Mouse (Mus musculus) urinary bladder, postnatal 4 days (tissue): ENCODE results near the gene Ccdc30.
A peak's percentile ranks its signal among the peaks of the same experiment; 100 is the strongest.

ENCODE experiments used
- DNase-seq, 2 experiments: peaks; one replicate each; pipeline ENCODE4 v3.0.0; 2021 to 2022; ENCODE audit warnings: low spot score in 2 of 2

Gene Ccdc30

DNA sequence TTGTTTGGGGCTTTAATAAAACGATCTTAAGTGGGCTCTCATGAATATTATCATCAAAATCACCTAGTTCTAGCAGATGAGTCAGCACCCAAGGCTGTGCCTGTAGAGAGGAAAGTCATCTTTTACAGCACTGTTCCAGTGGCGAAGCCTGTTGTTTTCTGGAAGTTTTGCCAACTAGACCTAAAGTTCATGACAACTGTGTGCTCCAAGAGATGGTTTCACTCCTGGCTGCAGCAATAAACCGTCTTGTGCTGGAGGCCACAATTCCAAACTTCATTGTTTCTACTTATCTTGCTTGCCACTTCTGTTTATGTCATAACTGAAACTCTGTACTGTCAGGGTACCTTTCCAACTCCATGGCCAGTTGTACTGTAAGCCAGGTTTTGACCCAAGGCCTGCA is 1.9 kb upstream of the Ccdc30 start:
- DNase-seq, result no peak

DNA sequence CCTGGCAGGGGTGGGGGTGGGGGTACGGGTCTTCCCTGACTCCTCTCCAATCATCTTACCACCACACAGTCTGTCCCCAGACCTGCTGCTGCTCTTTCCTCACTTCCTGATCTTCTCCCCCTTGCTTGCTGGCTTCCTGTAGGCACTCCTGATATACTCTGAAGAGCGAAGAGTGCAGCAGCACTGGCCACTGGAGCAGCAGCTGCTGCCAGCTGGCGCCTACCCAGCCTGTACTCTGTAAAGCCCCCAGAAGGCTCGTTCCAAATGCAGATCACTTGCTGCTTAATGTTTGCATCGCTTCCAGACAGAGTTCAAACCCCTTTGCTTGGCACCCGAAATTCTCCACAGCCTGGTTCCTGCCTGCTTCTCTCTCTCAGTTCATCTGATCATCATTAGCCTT is 2.5 kb downstream of the Ccdc30 start:
- no peak for DNase-seq

DNA sequence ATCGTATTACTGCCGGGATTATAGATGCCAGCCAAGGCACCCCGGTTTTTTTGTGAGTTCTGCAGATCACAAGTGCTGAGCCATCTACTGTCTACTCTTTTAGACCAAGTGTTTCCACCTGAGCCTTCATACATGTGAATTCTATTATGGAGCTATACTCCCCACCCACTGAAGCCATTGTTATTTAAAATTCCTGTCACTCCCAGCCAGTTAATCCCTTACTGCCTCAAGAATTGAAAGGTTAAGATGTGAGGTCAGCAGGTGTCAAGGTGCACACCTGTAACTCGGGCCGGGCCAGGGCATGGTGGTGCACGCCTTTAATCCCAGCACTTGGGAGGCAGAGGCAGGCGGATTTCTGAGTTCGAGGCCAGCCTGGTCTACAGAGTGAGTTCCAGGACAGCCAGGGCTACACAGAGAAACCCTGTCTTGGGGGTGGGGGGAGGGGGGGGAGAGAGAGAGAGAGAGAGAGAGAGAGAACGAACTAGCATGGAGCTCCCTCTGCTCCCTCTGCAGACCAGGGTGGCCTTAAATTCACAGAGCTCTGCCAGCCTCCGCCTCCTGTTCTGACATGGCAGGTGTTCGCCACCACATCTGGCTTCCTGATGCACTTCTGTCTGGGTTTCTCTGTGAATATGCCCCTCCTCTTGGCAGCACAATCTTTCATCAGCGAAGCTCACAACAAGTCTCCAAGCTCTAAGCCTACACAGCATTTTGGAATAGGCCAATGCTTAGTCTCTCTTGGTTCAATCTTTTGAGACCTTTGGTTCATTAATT is 3.3 kb downstream of the Ccdc30 start:
- no peak for DNase-seq

DNA sequence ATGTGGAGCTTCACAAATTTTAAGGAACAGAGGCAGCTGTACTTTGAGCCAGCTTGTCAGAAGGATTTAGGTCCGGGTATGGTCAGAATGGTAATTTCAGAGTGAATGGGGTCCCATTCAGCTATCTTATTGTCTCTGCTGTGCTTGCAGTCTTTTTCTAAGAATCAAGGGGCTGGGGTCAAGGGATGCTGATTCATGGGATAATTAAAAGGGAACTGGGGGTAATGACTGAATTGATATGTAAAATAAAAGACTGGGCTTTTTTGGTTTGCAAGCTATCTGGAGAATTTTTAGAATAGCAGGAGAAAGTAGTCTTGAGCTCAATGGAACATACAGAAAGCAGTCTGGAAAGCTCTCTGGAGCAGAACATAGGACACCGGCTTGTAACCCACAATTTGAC is 11.9 kb downstream of the Ccdc30 start:
- no peak for DNase-seq

DNA sequence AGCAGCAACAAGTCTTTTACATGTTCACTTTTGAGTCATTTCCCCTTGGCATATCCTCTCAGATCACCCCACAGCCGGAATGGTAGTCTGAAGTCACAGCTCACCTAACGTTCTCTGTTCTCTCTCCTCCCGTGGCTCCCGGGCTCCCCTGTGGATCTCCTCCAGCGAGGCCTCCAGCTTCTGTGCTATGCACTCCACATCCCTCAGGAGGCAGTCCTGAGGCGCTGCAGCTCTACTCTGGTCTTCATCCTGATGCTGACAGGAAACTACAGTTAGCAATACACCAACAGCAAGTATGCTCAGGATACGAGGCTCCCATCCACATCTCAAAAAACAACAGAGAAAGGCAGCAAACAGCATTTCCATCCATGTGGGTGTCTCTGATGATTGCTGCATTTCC is 14.4 kb downstream of the Ccdc30 start:
- no peak for DNase-seq

DNA sequence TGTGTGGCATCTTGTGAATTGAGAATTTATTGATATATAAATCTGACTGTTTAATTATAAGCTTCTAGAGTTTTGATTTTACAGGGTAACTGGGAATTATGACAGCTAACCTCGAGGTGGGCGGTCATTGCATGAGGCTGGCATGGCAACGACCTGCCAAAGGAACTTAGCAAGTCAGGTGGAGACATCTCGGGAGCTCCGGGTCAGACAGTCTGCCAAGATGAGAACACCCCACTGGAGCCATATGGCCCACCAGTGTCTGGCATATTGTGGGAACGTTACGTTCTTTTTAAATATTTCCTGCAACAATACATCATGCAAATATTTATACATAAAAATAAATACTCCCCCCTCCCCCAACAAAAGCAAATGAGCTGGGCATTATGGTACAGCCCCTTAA is 16.6 kb downstream of the Ccdc30 start:
- no peak for DNase-seq

DNA sequence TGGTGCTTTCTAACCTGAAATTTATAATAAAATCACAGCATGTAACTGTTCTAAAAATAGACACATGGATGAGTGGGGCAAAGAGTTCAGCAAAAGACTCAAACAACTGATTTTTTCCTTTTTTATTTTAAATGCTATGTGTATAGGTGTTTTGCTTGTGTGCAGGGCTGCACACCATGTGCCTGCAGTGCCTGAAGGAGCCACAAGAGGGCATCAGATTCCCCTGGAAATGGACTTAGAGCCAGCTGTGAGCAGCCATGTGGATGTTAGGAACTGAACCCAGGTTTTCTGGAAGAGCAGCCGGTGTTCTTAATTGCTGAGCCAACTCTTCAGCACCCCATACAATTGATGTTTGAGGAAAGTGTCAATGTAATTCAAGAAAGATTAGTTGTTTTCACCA is 25.0 kb downstream of the Ccdc30 start:
- DNase-seq, result no peak

DNA sequence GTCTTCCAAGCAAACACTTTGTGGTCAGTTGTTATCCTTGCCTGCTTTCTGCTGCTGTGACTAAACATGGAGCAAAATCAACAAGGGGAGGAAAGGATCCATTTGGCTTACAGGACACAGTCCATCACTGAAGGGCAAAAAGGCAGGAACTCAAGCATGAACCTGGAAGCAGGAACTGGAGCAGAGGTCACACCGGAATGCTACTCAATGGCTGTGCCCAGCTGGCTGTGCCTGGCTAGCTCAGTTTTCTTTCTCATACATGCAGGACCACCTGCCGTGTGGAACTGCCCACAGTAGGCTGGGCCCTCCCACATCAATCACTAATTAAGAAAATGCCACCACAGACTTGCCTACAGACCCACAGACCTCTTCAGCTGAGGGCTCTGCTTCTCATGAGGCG is 26.1 kb downstream of the Ccdc30 start:
- no peak for DNase-seq

DNA sequence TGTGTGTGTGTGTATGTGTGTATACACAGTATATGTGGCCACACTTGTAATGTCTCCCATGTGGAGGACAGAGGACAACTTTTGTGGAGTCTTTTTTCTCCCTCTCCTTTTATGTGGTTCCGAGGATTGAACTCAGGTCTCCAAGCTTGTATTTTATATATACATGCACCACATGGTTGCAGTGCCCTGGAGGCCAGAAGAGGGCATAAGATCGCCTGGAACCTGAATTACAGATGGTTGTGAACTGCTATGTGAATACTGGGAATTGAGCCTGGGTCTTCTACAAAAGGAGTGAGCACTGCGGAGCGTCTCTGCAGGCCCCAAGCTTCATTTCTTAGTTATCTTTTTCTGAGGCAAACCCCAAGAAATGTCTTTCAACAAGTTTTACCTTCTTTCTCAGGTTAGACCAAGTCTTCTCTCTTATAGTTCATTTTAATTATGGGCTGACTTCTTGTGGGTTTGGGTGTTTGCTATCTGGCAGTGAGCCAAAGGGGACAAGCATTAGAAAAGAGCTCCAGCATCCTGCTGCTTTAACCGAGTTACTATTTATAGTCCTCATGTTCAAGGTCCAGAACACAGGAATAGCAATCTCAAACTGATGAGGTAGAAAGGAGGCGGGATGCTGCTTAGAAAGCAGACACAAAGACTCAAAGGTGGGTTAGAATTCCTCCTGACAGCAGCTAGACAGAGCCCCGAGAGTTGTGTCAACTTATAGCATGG is 33.7 kb downstream of the Ccdc30 start:
- DNase-seq, result no peak

DNA sequence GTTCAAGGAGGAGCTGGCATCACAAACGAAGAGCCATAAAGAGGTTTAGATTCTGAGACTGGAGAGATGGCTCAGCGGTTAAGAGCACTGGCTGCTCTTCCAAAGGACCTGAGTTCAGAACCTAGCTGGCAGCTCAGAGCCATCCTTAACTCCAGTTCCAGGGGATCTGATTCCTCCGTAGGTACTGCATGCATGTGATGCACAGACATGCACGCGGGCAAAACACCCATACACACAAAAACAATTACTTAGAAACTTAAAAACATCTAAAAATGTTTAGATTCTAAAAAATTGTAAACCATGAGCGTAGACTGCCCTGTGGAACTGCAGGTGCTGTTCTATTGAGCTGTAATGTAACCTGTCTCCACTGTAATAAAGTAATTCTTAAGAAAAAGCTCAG is 45.9 kb downstream of the Ccdc30 start:
- DNase-seq, result no peak

DNA sequence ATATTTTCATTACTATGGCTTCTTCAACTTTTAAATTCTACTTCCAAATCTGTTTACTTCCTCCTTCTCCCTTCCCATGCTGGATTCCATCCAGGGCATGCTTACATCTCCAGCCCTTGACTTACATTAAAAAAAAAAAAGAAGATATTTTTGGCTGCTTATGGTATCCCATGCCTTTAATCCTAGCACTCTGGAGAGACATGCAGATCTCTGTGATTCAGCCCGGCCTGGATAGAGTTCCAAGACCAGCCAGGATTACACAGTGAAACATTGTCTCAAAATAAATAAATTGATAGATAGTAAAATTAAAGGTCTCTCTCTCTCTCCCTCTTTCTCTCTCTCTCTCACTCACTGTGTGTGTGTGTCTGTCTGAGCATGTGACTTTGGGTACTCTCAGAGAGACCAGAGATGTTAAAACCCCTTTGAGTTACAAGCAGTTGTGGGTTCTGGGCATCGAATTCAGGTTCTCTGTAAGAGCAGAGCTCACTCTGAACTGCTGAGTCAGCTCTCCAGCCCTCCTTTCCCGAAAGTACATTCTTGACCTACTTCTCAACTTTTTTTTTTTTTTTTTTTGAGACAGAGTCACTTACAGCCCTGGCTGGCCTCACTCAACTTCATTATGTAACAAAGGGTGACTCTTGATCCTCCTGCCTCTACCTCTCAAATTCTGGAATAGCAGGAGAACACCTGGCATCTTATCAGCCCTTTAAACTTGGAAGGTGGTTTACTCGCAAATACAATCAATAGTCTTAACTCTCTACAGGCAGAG is 48.4 kb downstream of the Ccdc30 start:
- no peak for DNase-seq

DNA sequence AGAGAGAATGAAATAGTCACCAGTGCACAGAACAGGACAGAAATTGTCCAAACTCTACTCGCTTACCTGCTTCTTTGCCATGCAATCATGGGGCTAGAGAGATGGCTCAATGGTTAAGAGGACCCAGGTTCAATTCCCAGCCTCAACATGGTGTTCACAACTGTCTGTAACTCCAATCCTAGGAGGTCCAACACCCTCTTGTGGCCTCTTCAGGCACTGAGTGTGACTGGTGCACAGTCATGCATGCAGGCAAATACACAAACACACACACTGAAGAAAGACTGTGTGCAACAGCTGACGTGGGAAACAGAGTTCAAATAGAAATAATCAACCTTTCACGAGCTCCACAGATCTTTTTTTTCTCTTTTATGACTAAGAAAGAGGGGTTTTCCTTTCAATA is 53.1 kb downstream of the Ccdc30 start:
- no peak for DNase-seq

DNA sequence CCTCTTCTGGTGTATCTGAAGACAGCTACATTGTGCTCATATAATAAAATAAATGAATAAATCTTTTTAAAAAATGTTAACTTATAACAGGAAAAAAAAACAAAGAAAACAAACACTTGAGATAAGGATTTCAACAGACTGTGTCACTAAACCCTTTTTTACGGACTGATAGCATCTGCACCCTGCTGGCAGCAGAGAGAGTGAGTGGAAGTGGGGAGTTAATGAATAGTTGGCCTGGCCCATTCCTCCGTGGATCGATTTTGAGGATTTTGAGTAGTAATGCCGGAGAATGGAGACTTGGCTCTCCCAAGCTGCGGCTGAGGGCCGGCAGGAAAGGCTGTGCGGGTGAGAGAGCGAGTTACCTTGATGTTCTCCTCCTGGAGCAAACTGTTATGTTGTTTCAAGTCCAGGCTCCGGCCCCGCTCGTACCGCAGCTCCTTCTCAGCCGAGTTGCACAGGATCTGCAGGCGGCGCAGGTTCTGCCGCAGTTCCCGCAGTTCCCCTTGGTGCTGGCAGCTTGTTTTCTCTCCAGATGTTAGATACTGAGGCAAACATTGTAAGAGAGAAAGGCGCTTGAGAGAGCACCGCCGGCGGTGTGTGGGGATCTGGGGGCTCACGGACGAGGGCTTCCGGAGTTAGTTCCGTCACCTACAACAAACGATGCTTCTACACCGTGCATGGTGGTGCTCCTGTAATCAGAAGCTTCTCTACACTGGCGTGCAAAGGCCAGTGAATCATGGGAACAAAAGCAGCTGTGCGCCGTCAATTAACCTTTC is 55.9 kb downstream of the Ccdc30 start:
- DNase-seq, result no peak

DNA sequence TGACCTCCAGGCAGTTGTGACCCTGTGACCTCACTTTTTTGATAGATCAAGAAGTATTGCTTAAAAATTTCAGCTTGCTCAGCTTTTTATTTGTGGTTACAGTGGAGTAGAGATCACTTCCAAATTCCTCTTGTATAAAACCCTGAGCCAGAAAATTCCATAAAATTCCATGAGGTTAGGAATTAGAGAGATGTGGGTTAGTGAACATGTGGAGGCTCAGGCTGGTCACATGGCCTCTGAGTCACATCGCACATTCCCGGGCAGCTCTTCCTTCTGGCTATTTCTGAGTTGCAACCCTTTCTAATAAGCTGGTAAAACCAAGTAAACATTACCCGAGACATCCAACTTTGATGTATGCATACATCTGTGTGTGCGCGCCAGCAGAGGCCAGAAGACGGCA is 69.8 kb downstream of the Ccdc30 start:
- no peak for DNase-seq

DNA sequence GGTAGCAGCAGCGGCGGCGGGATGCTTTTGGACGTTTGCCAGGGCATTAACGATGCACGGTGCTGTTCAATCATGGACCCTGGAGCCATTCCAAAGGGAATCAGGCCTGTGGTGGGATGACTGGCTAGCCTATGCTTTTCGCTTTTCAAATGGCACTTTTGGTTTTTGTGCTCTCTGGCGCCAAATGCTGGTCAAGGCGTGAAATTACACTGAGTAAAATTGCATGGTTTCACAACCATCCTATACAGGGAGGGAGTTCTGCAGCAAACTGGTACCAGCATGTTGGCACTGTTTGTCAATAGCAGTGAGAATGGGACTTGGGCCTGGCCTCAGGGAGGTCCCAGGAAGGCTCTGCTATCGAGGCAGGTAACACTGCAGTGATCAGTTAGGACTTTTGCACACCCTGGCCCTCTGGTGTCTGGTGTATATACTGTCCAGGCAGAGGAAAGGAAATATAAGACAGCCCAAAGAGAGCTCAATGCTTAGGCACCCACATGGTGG is 76.4 kb downstream of the Ccdc30 start:
- DNase-seq, result peak in 1 of 2 experiments; percentile 64

DNA sequence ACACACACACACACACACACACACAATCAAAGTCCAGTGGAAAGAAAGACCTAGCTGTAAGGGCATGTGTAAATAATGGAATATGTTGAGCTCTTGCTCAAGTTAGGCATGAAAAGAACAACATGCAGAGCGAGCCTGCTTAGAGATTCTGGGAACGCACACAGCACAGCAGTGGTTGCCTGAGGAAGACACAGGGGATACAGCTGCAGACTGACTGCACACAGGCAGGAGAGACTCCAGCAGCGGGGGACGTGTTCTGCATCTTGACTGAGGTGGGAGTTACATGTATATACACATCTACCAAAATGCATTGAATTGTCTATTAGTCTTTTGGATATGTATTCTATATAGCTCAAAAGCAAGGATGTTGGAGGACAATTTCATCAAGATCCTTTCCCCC is 76.9 kb downstream of the Ccdc30 start:
- no peak for DNase-seq

DNA sequence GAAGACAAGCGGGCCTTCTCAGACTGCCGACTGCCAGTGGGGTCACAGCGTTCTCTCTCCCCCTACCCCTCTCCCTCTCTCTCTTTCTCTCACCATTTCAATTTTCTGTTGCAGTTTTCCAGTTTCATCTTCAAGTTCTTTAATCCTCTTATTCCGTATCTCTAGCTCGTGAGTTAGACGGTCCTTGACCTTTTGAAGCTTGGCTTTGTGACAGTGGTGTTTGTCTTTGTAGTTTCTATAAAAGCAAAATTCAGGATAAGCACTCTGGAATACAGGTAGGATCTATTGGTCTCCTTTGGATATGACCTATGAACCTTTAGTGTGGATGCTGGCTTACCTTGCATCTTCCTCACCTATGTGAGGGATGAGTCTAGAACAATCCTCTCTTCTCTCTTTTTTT is 81.8 kb downstream of the Ccdc30 start:
- DNase-seq, result no peak

DNA sequence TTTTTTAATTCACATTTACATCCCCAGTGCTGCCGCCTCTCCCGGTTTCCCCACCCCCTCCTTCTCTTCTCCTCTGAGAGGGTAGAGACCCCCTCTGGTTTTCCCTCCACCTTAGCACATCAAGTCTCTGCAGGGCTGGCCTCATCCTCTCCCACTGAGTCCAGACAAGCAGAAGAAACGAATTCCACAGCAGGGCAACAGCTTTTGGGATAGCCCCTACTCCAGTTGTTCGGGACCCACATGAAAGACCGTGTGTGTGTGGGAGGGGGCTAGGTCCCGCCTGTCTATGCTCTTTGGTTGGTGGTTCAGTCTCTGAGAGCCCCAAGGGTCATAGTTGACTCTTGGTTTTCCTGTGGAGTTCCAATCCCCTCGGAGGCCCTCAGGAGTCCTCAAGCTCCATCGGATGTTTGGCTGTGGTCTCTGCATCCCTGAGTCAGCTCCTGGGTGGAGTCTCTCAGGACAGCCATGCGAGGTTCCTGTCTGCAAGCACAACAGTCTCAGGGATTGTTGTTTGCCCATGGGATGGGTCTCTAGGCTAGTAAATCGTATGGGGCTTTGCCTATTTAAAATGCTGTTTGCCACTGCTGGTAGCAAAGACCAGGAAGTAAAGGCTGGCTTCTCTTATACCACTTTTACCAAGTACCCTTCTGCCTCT is 94.3 kb downstream of the Ccdc30 start:
- DNase-seq, result no peak

DNA sequence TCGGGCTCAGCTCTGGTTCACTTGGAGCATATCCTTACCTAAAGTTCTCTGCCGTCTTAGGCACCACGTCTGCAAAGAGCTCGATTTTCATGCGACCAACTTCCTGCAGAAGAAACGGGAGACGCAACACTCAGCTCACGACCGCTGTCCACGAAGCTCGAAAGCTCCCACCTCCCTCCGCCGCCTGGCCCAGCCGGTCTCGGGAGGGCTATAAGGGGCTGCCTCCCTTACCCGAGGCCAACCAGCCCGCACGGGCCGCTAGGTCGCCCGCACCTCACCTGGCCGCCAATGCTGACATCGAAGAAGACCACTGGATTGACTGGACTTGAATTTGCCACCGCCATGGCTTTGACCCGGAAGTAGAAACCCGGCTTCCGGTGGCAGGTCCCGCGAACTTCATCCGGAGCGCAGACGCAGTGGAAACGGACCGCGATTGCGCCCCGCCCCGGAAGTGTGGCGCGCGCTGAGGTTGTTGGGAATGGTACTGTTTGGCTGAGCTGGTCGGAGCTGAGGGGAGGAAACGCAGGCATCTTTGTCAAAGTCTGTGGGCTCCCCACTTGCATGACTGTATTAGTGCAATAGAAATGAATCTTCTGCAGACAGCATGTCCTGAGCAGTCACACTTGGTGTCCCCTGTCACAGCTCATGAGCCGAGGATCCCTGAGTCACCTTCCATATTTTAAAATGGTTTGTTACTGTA is 95.0 kb downstream of the Ccdc30 start, which contains the start of gene Ppih:
Gene Ppih, minus strand, starts transcription at position 416 of the 700 bp plus-strand sequence.
- DNase-seq, result peak; percentile 93 to 94

DNA sequence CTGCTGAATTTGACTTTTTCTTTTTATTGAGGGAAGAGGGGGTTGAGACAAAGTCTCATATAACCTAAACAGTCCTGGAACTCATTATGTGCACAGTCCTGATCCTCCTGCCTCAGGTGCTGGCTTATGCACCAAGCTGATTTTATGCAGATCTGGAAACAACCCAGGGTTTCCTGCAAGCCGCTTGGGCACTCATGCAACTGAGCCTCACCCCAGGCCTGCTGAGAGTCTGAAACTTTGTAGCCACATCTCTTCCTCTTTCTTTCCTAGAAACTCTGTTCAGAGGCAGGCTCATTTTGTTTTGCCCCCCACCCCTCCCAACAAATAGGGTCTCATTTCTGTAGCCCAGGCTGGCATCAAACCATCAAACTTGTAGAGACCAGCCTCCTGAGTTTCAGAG is 101.6 kb downstream of the Ccdc30 start:
- DNase-seq, result no peak

DNA sequence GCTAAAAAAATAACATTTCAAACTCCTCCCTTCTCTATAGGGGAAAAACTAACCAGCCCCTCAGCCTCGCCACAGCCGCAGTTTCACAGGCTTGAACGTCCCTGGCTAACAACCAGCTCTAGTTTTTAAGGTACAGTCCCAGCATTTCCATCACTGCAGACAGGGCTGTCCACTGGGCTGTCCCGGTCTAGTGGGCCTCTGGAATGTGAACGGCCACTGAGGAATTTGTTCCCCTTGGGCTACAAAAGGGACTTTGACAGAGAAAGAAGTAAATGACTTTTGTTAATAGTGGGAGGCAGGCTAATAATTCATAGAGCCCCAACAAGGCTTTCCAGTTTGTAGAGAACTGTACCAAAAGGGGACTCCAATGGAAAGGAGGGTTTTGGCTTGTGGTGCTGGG is 109.9 kb downstream of the Ccdc30 start:
- DNase-seq, result no peak
